ENCODE assay signal across 12 mouse cellular contexts in genomic region chr17:7755001-7755400, GRCm38 (mm10).
"Had no signal": no experiment of that assay in that cellular context is flagged by ENCODE, and none has a peak within 500 bp of the region (broad histone marks: within the 10 kb centered on the region; RNA-seq: fewer than 3 reads in every experiment).

No protein-coding gene starts in this region.

- DNase-seq: kidney, adult 11 months; kidney, adult 8-10 months; kidney, postnatal 10 days; kidney, postnatal 36 days; layer of hippocampus, postnatal 36 days; liver, embryonic 13.5 days; lung, embryonic 14.5 days; midbrain, embryonic 14.5 days; right cerebral cortex, postnatal 4 days; spleen, adult 18-20 months; thymus, adult 18-20 months; thymus, postnatal 36 days had no signal
